Mouse (Mus musculus) spleen, postnatal 14 days (tissue): ENCODE data around the gene Fancc.

Experiments
- DNase-seq, 2 experiments: peaks; one replicate each; pipeline ENCODE4 v3.0.0; 2021 to 2022; ENCODE audit warnings: low spot score in 2 of 2

Gene Fancc

DNA sequence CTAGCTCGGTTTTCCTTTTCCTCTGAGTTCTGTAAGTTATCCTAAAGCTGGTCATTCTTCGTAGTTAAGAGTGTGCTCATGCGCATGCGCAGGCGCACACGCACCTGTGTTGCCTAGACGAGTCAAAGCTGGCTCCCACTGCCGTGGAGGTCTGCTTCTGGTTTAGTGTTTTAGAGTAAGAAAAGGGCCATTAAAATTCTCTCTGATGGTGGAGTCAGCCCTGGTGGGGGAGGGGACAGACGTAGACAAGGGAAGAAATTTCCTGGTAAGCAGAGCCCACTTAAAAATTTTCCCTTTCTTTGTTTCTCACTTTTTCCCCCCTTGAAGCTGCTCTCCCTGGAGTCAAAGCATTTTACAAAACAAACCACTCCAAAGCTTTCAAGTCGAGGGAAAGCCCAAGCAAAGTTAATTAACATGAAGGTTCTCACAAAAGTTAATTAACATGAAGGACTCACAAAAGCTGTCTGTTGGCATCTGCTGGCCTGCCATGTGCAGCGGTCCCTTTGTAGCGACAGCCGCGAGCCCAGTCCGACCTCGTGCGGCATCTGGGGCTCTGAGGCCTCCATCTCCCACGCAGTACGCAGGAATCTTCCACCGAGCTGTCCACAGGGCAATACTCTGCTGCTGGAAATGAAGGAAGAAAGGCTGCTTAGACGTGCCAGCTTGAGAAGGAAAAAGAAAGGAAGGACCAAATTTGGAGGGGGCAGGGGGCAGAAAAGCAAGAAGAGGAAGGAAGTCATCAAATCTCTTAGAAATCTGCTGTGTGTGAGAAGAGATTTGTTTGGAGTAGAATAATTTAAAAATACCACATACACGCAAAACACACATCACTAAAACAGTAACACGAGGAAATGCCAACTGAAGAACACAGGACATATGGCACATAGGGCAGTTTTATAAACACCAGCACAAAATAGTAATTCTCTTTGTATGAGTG is at the start of gene Fancc:
Gene Fancc, minus strand, starts transcription at position 633 of the 937 bp plus-strand sequence.
- no peak for DNase-seq

- no peak for DNase-seq
Observed at GRCm38 (mm10) chr13:63545291-63545690, 48.2 kb upstream of the Fancc start.

- no peak for DNase-seq
Observed at GRCm38 (mm10) chr13:63544967-63545253, 47.8 kb upstream of the Fancc start.

DNA sequence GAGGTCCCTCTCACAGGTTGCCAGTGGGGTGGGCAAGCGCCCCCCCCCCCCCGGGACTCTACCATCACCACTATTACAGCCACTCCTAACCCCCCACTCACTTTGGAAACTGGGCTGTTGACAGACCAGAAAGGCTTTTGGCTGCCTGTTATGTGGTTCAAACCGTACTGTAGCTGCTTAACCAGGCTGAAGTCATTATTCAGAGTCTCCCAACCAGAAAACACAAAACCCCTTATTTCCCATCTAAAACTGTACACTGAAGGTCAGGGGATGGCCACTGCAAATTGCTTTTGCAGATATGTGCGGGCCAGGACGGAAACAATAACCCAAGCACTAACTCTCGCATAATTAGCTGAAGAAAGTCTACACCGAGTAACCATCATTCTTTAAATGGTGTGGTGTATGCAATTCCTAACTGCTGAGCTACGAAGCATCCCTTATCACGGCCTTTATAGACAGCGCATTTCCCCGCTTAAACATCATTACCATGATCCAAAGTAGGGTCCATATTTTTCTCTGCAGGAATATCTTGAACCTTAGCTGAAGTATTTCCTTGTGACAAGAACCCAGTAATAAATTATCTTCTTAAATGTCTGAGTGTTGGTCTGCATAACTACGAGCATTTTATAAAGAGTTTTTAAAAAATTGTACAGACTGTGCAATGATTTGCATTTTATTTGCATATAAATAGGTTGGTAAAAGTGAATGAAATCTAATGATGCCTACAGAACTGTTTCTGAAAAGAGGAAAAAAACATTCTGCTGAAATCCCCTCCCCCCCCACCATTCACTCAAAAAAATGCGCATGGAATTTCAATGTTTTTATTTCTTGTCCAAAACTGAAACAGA is 47.3 kb upstream of the Fancc start:
- DNase-seq, result no peak

- DNase-seq, result no peak
Observed at GRCm38 (mm10) chr13:63543459-63543858, 46.4 kb upstream of the Fancc start.

GRCm38 (mm10) chr13:63542796-63543384 is 45.8 kb upstream of the Fancc start:
- DNase-seq, result no peak

DNA sequence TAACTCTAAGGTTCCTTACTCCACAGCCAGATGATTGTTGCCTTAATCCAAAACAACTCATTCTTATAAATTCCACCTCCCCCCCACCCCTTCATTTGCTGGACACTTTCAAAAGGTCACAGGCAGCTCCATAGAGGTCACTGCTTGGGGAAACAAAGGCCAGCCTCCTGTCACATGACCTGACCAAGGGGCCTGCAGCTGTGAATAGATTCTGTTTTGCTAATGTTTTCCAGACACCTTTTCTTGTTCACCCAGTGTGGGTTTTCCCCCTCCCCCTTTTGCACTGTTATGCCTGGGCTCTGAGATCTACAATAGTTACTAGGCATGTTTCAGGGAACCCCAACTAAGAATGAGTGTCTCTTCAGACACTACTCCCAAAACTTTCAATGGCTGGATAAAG is 44.4 kb upstream of the Fancc start:
- no peak for DNase-seq

DNA sequence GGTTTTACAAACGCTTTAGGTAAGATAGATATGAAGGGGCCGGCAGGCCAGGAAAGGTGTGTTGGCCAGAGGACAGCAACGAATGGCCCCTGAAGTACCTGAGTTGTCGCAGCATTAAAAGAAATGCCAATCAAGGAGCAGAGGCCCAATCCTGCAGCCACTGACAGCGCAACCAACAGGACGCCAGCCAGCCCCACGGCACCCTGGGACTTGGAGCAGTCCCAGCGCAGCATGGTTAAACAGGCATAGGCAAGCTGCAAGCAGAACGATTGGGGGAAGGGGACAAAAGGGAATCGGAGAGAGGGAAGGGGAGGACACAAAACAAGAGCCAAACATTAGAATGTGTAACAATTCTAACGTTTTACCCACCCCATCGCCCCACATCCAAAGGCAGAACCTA is 43.5 kb upstream of the Fancc start:
- DNase-seq, result no peak

GRCm38 (mm10) chr13:63534981-63535380 is 37.9 kb upstream of the Fancc start:
- DNase-seq, result no peak

GRCm38 (mm10) chr13:63530857-63531256 is 33.8 kb upstream of the Fancc start:
- DNase-seq, result no peak

DNA sequence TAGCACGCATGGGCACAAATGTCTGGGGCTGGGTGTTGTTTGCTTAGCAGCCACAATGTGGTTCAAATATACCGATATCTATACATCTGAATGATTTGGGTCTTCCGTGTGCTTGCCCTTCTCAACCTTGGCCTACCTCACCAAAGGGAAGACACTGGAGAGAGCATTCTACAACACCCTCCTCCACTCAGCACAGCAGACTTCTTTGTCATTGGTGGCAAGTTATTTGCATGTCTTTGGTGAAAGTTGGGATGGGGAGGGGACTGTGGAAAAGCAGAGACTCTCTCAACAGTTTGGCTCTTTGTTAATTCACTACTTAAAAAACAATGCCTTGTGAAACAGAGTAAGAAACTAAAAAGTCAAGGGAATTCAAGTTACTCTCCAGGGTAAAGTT is 33.3 kb upstream of the Fancc start:
- DNase-seq, result no peak

DNA sequence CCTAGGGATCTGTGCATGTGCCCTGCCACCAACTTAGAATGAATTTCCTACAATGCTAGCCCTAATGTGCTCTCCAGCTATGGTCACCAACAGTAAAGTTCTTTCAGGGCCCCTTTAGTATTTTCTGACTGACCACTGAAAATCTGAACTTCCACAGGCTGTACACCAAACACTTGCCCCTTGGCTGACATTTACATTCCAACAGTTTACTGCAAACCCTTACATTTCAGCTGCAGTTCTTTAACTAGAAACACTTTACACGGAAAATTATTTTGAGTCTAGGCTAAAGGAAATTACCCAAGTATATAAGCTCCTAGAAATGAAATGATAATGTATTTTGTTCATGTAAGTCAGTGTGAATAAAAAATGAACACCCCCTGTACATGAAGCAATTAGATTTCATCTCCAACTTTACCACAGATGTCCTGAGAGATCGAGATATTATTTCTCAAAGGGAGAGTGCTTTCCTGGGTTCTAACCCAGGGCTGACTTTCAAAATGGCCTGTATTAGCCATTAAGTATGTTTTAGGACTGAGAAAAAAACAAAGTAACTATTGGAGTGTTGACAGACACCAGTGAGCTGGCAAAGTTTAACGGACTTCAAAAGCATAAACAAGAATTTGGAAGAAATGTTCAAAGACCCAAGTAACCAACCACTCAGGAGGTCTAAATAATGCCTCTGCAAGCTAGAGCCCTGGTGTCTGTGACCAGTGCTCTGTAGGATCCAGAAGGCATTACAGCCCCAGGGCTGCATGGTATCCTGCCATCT is 32.7 kb upstream of the Fancc start:
- DNase-seq, result no peak

DNA sequence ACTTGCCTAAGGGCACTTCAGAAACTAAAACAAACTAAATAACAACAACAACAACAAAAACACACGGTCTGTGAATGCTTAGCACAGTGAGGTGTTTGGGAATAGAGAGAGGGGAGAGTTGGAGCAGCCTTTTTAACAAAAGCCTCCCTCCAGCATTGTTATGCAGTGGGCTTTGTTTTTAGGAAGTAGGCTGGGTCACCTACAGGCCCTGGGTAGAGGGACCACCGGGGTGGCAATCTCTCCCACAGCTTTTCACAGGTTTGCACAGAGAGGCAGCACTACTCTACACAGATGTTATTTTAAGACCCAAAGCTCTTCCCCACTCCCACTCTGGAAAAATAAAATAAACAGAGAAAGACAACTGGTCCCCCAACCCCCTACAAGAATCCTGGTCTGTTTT is 31.8 kb upstream of the Fancc start:
- no peak for DNase-seq

- DNase-seq, result peak; percentile 12 to 23
Observed at GRCm38 (mm10) chr13:63528164-63528675, 31.1 kb upstream of the Fancc start.

DNA sequence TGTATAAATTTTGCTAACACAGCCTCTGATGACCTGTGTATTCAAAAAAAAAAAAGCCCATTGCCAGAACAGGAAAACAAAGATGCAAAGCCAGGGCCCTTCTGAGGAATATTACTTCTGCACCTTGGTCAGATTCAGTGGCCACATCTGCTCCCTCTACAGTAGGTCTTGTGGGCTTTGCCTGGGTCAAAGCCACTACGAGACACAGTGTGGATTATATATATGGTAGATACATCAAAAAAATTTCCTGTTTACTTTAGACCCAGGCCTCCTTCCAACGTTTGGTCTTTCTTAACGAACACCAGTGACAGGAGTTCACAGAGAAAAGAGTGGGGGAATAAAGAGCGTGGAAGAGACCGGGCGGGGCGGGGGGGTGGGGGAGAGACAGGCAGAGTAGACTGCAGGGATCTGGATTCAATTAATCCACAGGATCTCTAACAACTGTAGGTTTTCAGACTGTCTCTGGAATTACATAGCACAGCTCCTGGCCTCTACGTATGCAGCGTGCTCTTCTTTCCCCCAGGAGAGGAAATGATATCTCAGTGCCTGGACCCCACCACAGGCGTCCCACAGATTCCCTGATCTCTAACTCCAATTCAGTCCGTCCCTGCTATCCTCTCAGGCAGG is 28.6 kb upstream of the Fancc start:
- no peak for DNase-seq

- DNase-seq, result no peak
Observed at GRCm38 (mm10) chr13:63524608-63525570, 27.8 kb upstream of the Fancc start.

DNA sequence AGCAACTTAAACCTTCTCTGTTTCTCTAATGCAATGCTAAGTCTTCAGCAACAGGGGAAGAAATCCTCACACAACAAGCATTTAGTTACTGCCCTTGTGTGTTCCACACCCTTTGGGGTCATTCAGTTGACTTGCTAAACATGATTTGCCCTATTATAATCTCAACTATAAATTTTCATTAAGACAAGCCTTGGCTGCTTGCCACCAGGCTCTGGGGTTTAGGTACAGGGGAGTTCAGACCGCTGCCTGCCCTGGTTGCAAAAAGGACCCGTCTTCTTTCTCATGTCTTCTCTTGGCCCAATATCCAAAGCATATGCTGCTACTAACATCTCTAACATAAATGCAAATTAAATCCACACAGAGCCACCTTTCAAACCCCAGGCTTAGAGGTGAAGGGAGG is 27.0 kb upstream of the Fancc start:
- no peak for DNase-seq

GRCm38 (mm10) chr13:63522832-63523231 is 25.8 kb upstream of the Fancc start:
- no peak for DNase-seq

DNA sequence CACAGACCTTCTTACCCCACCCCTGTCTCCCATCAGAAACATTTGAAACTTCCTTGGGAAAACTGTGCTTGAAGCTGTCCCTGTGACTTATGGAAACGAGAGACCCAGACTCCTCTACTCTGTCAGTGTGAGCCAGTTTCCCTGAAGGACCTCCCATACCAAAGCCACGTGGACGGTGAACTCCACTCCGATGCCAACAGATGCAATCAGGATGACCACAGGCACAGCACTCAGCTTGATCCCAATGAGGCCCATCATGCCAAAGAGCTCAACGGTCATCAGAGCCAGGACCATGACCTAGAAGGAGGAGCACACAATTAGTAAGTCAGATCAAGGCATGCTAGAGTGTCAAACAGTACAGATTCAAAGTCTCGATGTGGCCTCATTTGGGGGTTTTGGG is 23.0 kb upstream of the Fancc start:
- no peak for DNase-seq

- no peak for DNase-seq
Observed at GRCm38 (mm10) chr13:63516535-63516934, 19.5 kb upstream of the Fancc start.
